Comparison of ENCODE assay signal across 25 mouse cellular contexts in the genomic region with DNA sequence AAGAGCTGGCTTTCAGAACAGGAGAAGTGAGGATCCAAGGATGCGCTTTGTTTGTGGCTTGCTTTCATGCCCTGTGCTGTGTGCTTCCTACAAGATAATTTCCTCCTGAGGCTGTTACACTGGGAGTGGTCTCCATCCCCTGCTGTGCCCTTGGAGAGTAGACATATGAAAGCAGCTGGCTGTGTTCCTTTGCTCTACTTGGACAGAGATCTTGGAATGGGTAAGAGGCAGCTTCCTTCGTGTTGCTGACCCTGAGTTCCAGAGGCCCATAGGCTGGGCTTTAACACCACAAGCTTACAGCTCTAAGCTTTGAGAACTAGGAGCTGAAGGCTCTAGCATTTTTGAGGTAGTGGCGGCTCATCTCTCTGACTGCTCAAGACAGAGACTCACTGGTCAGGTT. TPM values are rescaled to one million over a fixed set of nuclear protein-coding genes. Genes with fewer than 3 reads are reported as not detected.
A peak's percentile ranks its signal among the peaks of the same experiment; 100 is the strongest.
DNase-seq lines count a peak whose midpoint lies in the region; ATAC-seq and TF ChIP-seq lines count a peak whose summit lies in the region.
"Had no signal": no experiment of that assay in that cellular context is flagged by ENCODE, and none has a peak within 500 bp of the region (broad histone marks: within the 10 kb centered on the region; RNA-seq: fewer than 3 reads in every experiment).

No protein-coding gene starts in this region.

- H3K27ac ChIP-seq in kidney, embryonic 16.5 days (ENCODE audit: low read length), result no peak overlapping the region; the same call in 1 of the 2 replicates
- H3K27ac ChIP-seq in lung, postnatal 0 days (ENCODE audit: low read length), result no peak overlapping the region
- peak overlapping the region; percentile 63 for H3K27ac ChIP-seq in stomach, embryonic 16.5 days (ENCODE audit: low read length)
- H3K27ac ChIP-seq: embryonic facial prominence, embryonic 15.5 days; heart, embryonic 13.5 days; left cerebral cortex, adult 2 months; liver, embryonic 13.5 days; midbrain, embryonic 13.5 days; neural tube, embryonic 12.5 days had no signal

- no peak overlapping the region for H3K4me2 ChIP-seq in kidney, embryonic 16.5 days (replicated peaks; ENCODE audit: low read depth, low read length)
- no peak overlapping the region for H3K4me2 ChIP-seq in lung, postnatal 0 days (replicated peaks; ENCODE audit: low read depth, low read length)
- no peak overlapping the region for H3K4me2 ChIP-seq in stomach, embryonic 16.5 days (ENCODE audit: low read depth, low read length)
- H3K4me2 ChIP-seq: embryonic facial prominence, embryonic 15.5 days; heart, embryonic 13.5 days; liver, embryonic 13.5 days; midbrain, embryonic 13.5 days; neural tube, embryonic 12.5 days had no signal

- H3K36me3 ChIP-seq in kidney, embryonic 16.5 days (ENCODE audit: insufficient read depth, low read length), result no peaks in the 10 kb centered on the region
- no peaks in the 10 kb centered on the region for H3K36me3 ChIP-seq in lung, postnatal 0 days (ENCODE audit: insufficient read depth, low read length)
- H3K36me3 ChIP-seq in stomach, embryonic 16.5 days (ENCODE audit: control insufficient read depth, insufficient read depth, low read length), result no peaks in the 10 kb centered on the region
- H3K36me3 ChIP-seq: embryonic facial prominence, embryonic 15.5 days; heart, embryonic 13.5 days; liver, embryonic 13.5 days; midbrain, embryonic 13.5 days; neural tube, embryonic 12.5 days had no signal

- H3K4me1 ChIP-seq in kidney, embryonic 16.5 days (ENCODE audit: insufficient read depth, low read length), result no peaks in the 10 kb centered on the region
- H3K4me1 ChIP-seq in lung, postnatal 0 days (ENCODE audit: insufficient read depth, low read depth, low read length), result no peaks in the 10 kb centered on the region
- no peaks in the 10 kb centered on the region for H3K4me1 ChIP-seq in lung, adult 2 months (ENCODE audit: control insufficient read depth, insufficient read depth, low read length)
- peaks cover 6% of the 10 kb centered on the region for H3K4me1 ChIP-seq in stomach, embryonic 16.5 days (ENCODE audit: control insufficient read depth, insufficient read depth, low read length)
- H3K4me1 ChIP-seq: embryonic facial prominence, embryonic 15.5 days; heart, embryonic 13.5 days; liver, embryonic 13.5 days; midbrain, embryonic 13.5 days; neural tube, embryonic 12.5 days had no signal

- DNase-seq in heart, adult 11 months, result peak; percentile 85
- DNase-seq in heart, postnatal 25 days (ENCODE audit: low spot score), result no peak
- DNase-seq in kidney, adult 8-10 months, result no peak
- DNase-seq in lung, postnatal 0 days (ENCODE audit: low spot score), result no peak
- DNase-seq in lung, adult 2 months, result no peak
- DNase-seq in retina, embryonic 14.5 days (ENCODE audit: low spot score), result no peak
- DNase-seq: cerebellum, adult 2 months; cerebellum, postnatal 36 days; forebrain, postnatal 0 days; gastrocnemius, postnatal 36 days; layer of hippocampus, adult 9-11 months; liver, embryonic 13.5 days; right cerebral cortex, adult 18-20 months; thymus, adult 18-20 months; thymus, postnatal 4 days had no signal

- no peak overlapping the region for H3K9ac ChIP-seq in kidney, embryonic 16.5 days (replicated peaks; ENCODE audit: low read length)
- no peak overlapping the region for H3K9ac ChIP-seq in lung, postnatal 0 days (replicated peaks; ENCODE audit: low read depth)
- H3K9ac ChIP-seq in stomach, embryonic 16.5 days (ENCODE audit: low read length), result no peak overlapping the region
- H3K9ac ChIP-seq: embryonic facial prominence, embryonic 15.5 days; forebrain, postnatal 0 days; heart, embryonic 13.5 days; liver, embryonic 13.5 days; midbrain, embryonic 13.5 days; neural tube, embryonic 12.5 days had no signal

- ATAC-seq in kidney, embryonic 16.5 days (ENCODE audit: low FRiP score, low TSS enrichment), result peak; percentile 35; the same call in 1 of the 2 replicates
- peak; percentile 26; the same call in 1 of the 2 replicates for ATAC-seq in lung, postnatal 0 days
- no peak for ATAC-seq in stomach, embryonic 16.5 days (ENCODE audit: insufficient read depth, low FRiP score)
- ATAC-seq: CD4-positive, CD25-positive, alpha-beta regulatory T cell, adult 4 months; forebrain, postnatal 0 days; inflammation-experienced regulatory T-cells, adult 6 months; midbrain, embryonic 13.5 days had no signal

- TF ChIP-seq CTCF in lung, postnatal 0 days (IDR thresholded peaks at IDR 0.05), result no peak
- TF ChIP-seq CTCF in lung, adult 2 months (IDR thresholded peaks at IDR 0.05; ENCODE audit: insufficient read depth, low read length), result no peak

- intact Hi-C loops in heart, postnatal 25 days (cut with DNase I), result no loop called here

- WGBS in kidney, embryonic 16.5 days, result 74% methylated on average over 3 of the region's 3 CpGs
- WGBS in lung, postnatal 0 days, result 61% methylated on average over 3 of the region's 3 CpGs
- 70% methylated on average over 3 of the region's 3 CpGs for WGBS in lung, adult 2 months
- 59% methylated on average over 3 of the region's 3 CpGs for WGBS in stomach, embryonic 16.5 days

- no peak for TF ChIP-seq EP300 in lung, postnatal 0 days (IDR thresholded peaks at IDR 0.05)

- H3K4me3 ChIP-seq in kidney, embryonic 16.5 days (ENCODE audit: low read length), result no peak overlapping the region
- H3K4me3 ChIP-seq in lung, postnatal 0 days (ENCODE audit: low read depth, low read length), result no peak overlapping the region
- no peak overlapping the region for H3K4me3 ChIP-seq in lung, adult 2 months (replicated peaks; ENCODE audit: extremely low read depth, low read depth, low read length)
- H3K4me3 ChIP-seq in stomach, embryonic 16.5 days (replicated peaks; ENCODE audit: low read length), result no peak overlapping the region
- H3K4me3 ChIP-seq: embryonic facial prominence, embryonic 15.5 days; heart, embryonic 13.5 days; left cerebral cortex, adult 2 months; liver, embryonic 13.5 days; midbrain, embryonic 13.5 days; neural tube, embryonic 12.5 days had no signal

- no peak for TF ChIP-seq POLR2A in lung, adult 2 months (IDR thresholded peaks at IDR 0.05; ENCODE audit: borderline replicate concordance, extremely low read depth, low read depth, low read length)

- no peaks in the 10 kb centered on the region for H3K27me3 ChIP-seq in kidney, embryonic 16.5 days (ENCODE audit: insufficient read depth, low read length)
- no peaks in the 10 kb centered on the region for H3K27me3 ChIP-seq in lung, postnatal 0 days (replicated peaks; ENCODE audit: insufficient read depth, low read length)
- no peaks in the 10 kb centered on the region for H3K27me3 ChIP-seq in stomach, embryonic 16.5 days (ENCODE audit: control insufficient read depth, insufficient read depth, low read length)
- H3K27me3 ChIP-seq: embryonic facial prominence, embryonic 15.5 days; heart, embryonic 13.5 days; liver, embryonic 13.5 days; midbrain, embryonic 13.5 days; neural tube, embryonic 12.5 days had no signal

- H3K9me3 ChIP-seq in kidney, embryonic 16.5 days (ENCODE audit: low read length), result no peaks in the 10 kb centered on the region
- no peaks in the 10 kb centered on the region for H3K9me3 ChIP-seq in lung, postnatal 0 days (ENCODE audit: low read length)
- H3K9me3 ChIP-seq in stomach, embryonic 16.5 days (replicated peaks; ENCODE audit: control insufficient read depth, low read length), result no peaks in the 10 kb centered on the region
- H3K9me3 ChIP-seq: embryonic facial prominence, embryonic 15.5 days; heart, embryonic 13.5 days; liver, embryonic 13.5 days; midbrain, embryonic 13.5 days; neural tube, embryonic 12.5 days had no signal

RNA-seq across cellular contexts. Expression of a gene that starts 39.1 kb away (rescaled TPM):
- 10 to 100 TPM; 14.6 to 16.5 TPM for total RNA-seq in heart, postnatal 25 days (2021)
- 33.8 and 37.7 TPM in 2 replicates for polyA plus RNA-seq in kidney, embryonic 16.5 days (2015; fragmentation: Nextera tagmentation; extraction: Ambion mirVana)
- 5.1 and 5.4 TPM in 2 replicates for polyA plus RNA-seq in lung, postnatal 0 days (2015; fragmentation: Nextera tagmentation; extraction: Ambion mirVana)
- polyA plus RNA-seq in lung, adult 2 months (2012; rRNA removed), result 2.3 and 3.5 TPM in 2 replicates
- polyA plus RNA-seq in stomach, embryonic 16.5 days (2015; fragmentation: Nextera tagmentation; extraction: Ambion mirVana), result 54.9 and 59.8 TPM in 2 replicates
- total RNA-seq: MEL had no signal
- polyA plus RNA-seq: CD4-positive, CD25-positive, alpha-beta regulatory T cell, adult 4 months had no signal
